Mouse (Mus musculus) adrenal gland, adult 18-20 months (tissue): ENCODE results near the gene Pcyt1a. TPM values are rescaled to one million over a fixed set of nuclear protein-coding genes. Genes with fewer than 3 reads are reported as not detected.

Source experiments
- total RNA-seq, 2 experiments: library from RNA; stranded (reverse); gene quantifications; 1 replicate in 1 of 2; 2 replicates in 1 of 2; pipeline ENCODE4 v1.2.3; 2021

The Pcyt1a gene
- total RNA-seq, 2 experiments from 2014 or later: 74.2 to 88.0 TPM

Other genes with a start within 250 kb of the Pcyt1a start
- gene Fbxo45, start 183.8 kb upstream of the Pcyt1a start, total RNA-seq: 10 to 100 TPM; 13.6 to 16.2 TPM
- 10 to 100 TPM; 12.5 to 14.1 TPM for gene Wdr53, start 183.7 kb upstream of the Pcyt1a start, total RNA-seq
- gene Smco1, start 159.5 kb upstream of the Pcyt1a start, total RNA-seq: under 1 TPM in 1 of 2 experiments, not detected in 1; 0.22 TPM
- 10 to 100 TPM; 18.9 to 26.9 TPM for gene Rnf168, start 153.5 kb upstream of the Pcyt1a start, total RNA-seq
- 10 to 100 TPM; 38.0 to 54.8 TPM for gene Ubxn7, start 98.7 kb upstream of the Pcyt1a start, total RNA-seq
- 1 to 10 TPM in 1 of 2 experiments, under 1 TPM in 1; 0.33 to 1.3 TPM for gene Tm4sf19, start 30.4 kb upstream of the Pcyt1a start, total RNA-seq
- gene Tctex1d2, start 11.2 kb upstream of the Pcyt1a start, total RNA-seq: 1 to 10 TPM; 5.0 to 5.6 TPM
- gene Slc51a, start 57.0 kb downstream of the Pcyt1a start, total RNA-seq: not detected
- gene Zdhhc19, start 65.3 kb downstream of the Pcyt1a start, total RNA-seq: not detected
- gene Tfrc, start 178.0 kb downstream of the Pcyt1a start, total RNA-seq: 10 to 100 TPM; 19.8 to 34.3 TPM
- 10 to 100 TPM; 29.9 to 33.1 TPM for gene Tnk2, start 213.0 kb downstream of the Pcyt1a start, total RNA-seq